Mouse (Mus musculus) activated CD4-positive, CD25-positive, alpha-beta regulatory T cell, adult 4 months (primary cell): Measurements from ENCODE around the gene Tmem132d. TPM values are rescaled to one million over a fixed set of nuclear protein-coding genes. Genes with fewer than 3 reads are reported as not detected.

Source experiments
- ATAC-seq: one replicate; pipeline ENCODE4 v1.8.0; 2017
- polyA plus RNA-seq, 2 experiments: library from polyadenylated mRNA; unstranded; fragments of 100-300 nt; shearing (Covaris generic); gene quantifications; one replicate each; pipeline ENCODE4 v1.2.1; 2017

Tmem132d gene
- polyA plus RNA-seq, 2 experiments from 2014 or later: not detected

- ATAC-seq: no peak
Observed at GRCm38 (mm10) chr5:128205716-128206115, 227.2 kb downstream of the Tmem132d start.

GRCm38 (mm10) chr5:128204685-128205320 lies 228.1 kb downstream of the Tmem132d start:
- ATAC-seq: no peak

DNA sequence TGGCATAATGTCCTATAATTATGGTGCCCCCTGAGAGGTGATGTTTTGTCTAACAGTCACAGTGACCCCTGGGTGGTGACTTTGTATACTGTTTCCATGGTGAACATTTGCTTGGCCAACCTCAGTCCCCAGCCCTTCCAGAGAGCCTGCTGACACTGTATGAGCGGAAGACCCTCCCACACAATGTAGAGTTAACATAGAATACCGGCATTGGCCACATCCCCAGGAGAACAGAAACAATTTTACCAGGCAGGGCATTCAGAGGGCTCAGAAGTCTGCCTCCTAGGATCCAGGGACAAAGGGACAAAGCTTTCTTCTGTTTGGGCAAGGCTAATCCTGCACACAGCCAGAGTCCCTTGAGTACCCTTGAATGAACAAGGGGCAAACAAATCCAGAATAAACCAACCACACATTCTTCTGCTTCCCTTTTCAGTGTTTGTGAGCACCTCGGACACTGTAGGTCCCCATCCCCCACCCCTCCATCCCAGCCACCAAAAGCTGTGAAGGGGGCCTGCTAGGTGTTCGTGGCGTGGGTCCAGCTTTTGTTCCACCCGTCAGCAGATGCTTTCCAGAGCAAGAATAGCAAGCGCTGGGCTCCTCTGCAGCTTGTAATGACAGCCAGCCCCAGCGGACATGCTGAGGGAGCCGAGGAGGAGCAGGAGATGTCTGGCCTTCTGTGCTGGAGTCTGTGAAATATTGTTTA lies 228.8 kb downstream of the Tmem132d start:
- no peak for ATAC-seq

DNA sequence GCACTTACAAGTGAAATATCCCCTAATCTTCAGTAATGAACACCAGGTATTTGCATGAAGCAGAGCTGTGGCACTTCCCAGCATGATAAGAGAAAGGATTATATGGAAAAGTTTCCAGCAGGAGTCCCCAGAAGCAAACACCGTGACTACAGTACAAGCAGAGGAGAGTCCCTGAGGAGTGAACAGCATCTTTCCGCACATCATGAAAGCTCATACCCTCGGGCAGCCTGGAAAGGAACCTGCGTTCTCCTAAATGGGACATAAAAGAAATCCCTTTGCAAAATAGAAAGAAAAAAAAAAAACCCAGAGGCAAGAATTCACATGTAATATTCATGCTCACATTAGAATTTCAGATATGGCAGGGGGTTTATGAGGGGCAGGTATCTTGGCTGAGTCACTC lies 238.8 kb downstream of the Tmem132d start:
- ATAC-seq: no peak

GRCm38 (mm10) chr5:128192485-128193055 lies 240.3 kb downstream of the Tmem132d start:
- no peak for ATAC-seq

GRCm38 (mm10) chr5:128191710-128192109 lies 241.2 kb downstream of the Tmem132d start:
- ATAC-seq: no peak

DNA sequence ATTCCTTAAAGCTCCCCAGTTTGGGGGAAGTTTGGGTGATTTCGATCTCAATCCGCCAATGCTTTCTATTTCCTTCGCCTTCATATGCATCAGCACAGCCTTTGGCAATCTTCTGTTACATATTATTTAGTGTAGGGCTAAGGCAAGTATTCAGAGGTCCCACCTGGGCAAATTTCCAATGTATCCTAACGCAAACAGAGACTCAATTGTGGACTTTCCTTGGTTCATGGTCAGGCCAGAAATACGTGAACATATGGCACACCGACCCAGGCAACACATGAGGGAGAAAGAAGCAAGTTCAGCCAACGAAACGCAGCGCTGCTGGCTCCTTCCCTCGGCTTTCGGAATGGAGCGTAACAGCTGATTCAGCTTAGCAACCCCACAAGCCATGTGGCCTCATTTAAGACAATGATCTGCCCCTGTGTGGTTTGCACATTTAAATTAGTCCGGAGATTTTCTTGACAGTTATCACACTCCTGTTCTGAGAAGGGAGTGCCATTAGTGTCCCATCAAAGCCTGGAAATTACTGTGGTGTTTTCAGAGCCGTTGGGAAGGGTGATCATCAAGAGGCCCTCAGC lies 242.5 kb downstream of the Tmem132d start:
- ATAC-seq: no peak

- ATAC-seq: no peak
Observed at GRCm38 (mm10) chr5:128176234-128176633, 256.6 kb downstream of the Tmem132d start.

DNA sequence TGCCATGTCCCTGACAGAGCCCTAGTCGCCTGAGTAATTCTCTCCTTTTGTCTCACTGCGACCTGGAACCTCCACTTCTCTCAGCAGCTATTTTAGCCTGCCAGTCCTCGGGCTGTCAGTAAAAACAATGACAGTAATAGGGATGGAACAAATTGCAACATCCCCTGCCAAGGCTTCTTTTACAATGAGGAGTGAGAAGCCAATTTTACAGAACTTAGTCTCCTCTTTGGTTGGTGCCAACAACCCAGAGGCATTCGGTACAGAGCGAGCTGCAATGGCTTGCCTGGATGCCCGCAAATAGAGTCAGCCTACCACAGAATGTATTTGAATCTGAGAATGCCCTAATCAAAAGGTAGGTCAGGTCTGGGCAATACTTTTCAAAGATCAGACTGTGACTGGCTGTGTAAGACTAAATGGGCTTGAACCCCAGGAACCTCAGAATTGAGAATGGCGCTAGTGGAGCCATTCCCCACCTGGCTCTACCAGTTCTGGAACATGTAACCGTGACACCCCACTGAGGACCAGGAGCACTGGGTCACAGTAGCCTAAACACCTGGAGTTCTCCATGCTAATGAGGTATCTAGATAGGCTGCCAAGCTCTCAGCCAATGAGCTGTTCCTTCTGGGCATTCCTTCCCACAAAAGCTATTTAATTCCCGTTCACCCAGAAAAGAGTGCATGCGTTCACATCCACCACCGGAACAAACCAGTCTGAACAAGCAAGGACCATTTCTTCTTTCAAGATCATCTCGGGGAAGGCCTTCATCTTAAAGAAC lies 273.8 kb downstream of the Tmem132d start:
- ATAC-seq: no peak

DNA sequence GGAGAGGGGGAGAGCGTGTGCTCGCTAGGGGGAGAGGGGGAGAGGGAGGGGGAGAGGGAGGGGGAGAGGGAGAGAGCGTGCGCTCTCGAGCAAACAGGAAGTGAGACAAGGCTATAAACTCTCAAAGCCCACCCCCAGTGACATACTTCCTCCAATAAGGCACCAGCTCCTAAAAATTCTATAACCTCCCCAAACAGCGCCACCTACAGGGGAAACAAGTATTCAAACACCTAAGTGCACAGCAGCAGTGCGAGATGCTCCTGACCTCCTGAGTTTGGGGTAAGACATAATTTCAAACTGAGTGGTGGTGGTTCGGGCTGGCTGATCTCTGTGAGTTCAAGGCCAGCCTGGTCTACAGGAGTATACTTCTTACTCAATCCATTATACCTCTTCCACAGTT lies 281.4 kb downstream of the Tmem132d start:
- no peak for ATAC-seq

DNA sequence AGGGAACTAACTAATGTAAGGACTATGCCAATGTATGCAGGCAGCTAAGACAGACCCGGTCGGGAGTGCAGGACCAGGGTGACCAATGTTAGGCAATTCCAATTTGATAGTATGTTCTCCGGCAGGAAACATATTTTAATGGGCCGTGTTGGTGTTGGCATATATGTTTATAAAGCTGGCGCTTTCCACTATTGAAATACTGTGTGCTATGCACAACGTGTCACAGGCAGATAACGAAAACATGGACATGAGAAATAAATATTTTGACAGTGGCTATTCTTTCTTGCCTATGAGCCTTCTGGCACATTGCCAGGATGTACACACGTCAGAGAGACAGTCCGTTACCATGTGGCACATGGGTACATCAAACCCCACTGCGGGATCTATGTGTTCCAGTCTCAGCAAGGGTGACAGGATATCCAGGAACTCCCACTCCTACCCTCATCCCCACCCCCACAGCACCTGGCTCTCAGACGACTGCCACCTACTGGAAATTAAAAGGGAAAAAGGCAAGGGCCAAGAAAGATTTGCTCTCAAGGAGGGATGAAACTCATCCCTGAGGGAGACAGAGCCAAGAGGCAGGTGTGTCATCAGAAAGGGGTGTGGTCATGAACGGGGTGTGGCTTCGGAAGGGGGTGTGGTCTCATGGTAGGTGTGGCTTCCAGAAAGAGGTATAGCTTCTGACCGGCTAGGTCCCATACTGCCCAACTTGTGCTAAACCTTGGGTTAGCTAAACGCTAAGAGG lies 285.8 kb downstream of the Tmem132d start:
- ATAC-seq: no peak

GRCm38 (mm10) chr5:128144799-128145198 lies 288.1 kb downstream of the Tmem132d start:
- no peak for ATAC-seq

DNA sequence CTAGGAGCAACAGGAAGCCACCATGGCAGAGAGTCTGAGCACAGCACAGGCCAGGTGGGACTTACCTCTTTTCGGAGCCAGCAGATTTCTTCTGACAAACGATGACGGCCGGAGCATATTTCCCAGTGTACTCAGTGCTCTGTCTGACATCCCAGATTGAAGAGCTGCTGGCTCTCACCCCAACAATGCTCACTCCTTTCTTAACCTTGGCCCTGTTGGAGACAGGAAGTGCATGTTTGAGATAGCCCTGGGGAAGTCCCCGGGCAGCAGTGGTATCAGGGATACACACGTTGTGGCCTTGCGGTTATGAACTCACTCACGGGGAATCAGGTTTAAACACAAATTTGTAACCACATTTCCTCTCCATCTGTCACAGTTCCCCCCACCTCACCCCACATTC lies 296.1 kb downstream of the Tmem132d start:
- no peak for ATAC-seq

DNA sequence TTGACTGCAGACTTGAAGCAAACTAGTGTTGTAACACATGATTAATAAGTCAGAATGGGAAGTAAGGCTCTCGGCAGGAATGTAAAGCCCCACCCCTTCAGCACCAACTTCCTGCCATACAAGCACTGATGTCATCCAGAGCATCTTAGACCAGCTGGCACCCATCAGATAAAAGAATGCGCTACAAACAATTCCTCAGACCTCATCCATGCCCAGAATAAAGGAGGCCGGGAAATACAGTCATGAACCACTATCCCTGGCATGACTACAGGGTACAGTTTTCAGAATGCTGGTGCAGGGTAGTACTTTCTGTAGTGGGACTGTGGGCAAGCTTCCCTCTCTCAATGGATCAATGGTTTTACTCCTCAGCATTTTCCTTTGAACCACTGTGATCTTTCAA lies 310.2 kb downstream of the Tmem132d start:
- ATAC-seq: no peak

DNA sequence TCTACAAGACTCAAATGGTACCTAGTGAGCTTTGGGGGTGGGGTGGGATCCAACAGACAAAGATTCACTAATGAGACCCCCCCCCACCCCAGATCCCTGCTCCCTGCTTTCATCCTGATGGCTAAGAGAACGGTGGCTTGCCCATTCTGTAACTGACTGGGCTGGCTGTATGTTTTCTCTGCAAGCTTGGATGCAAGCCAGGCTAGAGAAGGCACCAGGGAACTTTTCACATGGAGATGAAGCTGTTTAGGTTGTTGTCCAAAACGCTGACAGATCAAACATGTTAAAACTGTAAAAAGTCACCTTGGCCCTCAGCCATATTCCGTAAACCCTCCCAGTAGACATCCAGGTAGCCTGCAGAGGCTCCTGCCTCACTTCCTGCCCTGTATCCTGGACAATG lies 313.7 kb downstream of the Tmem132d start:
- no peak for ATAC-seq

- no peak for ATAC-seq
Observed at GRCm38 (mm10) chr5:128113107-128113506, 319.8 kb downstream of the Tmem132d start.

- ATAC-seq: no peak
Observed at GRCm38 (mm10) chr5:128112518-128112917, 320.4 kb downstream of the Tmem132d start.

GRCm38 (mm10) chr5:128111664-128112063 lies 321.2 kb downstream of the Tmem132d start:
- ATAC-seq: no peak

GRCm38 (mm10) chr5:128102556-128102955 lies 330.3 kb downstream of the Tmem132d start:
- no peak for ATAC-seq

DNA sequence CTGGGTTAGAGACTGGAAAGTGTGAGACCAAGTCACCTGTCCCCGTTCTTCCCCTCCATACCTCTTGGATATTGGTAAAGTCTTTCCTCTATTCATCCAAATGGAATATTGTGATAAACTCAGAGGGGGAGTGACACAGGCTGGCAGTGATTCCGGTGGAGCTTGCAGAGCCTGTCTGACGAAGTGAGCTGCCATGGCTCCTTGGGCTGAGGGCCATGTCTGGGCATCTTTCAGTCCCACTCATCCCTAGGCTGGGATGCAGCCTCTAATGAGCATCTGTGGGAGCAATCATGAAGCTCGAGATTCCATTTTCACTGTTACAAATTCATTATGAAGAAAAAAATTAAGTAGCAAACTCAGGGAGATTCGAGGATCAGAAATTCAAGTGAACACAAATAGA lies 332.5 kb downstream of the Tmem132d start:
- no peak for ATAC-seq

DNA sequence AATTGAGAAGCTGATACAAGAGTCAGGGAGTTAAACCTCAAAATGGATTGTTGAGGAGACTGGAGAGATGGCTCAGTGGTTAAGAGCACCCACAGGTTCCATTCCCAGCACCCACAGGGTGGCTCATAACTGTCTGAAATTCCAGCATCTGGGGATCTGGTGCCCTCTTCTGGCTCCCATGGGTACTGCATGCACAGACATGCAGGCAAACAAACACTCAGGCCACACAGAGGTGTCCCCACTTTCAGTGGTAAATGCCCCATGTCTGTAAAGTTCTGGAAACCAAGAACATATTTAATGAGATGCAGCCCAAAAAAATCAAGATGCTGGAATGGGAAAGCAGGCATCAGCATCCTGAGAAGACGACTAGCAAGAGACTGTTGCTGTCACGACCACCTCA lies 333.4 kb downstream of the Tmem132d start:
- no peak for ATAC-seq

GRCm38 (mm10) chr5:128090578-128090977 lies 342.3 kb downstream of the Tmem132d start:
- no peak for ATAC-seq
